Mouse (Mus musculus): Measurements from ENCODE around the gene Olfr360. TPM values are rescaled to one million over a fixed set of nuclear protein-coding genes. Genes with fewer than 3 reads are reported as not detected.
"Not testable (repeated sequence)": the region's sequence is repeated elsewhere in the genome, so short reads cannot be mapped to it uniquely, and the experiment has no call there.

Olfr360 gene
- polyA plus RNA-seq (2015; fragmentation: Nextera tagmentation; extraction: Ambion mirVana): not detected in 2 replicates

DNA sequence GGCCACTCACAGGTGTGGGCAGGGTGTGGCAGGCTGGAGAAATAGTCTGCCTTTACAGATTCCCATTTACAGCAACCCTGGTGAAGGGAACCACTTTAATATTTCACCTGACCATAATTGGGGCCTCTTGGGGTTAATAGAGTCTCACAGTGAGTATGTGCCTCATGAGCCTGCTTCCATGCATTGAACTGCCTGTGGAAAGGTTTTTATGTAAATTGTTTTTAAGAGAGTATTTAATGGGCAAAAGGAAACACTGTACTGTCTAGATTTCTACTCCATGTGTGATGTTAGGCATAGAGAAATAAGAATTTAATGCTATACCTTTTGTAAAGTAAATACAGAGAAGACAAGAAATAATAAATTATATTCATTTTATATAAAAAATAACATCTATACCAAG is at the start of gene Olfr360:
TSS of gene Olfr360 (plus strand) at position 301 of the 400 bp plus-strand sequence.
- H3K4me1 ChIP-seq (replicated peaks): no peaks in the 10 kb centered on the region
- H3K27me3 ChIP-seq: no peaks in the 10 kb centered on the region
- H3K36me3 ChIP-seq: no peaks in the 10 kb centered on the region
- no peak within 1 kb of the TSS for H3K27ac ChIP-seq
- DNase-seq (no peak), ATAC-seq (ENCODE audit: low read depth) (no peak)
- no peak within 1 kb of the TSS for H3K4me2 ChIP-seq
- H3K9ac ChIP-seq: no peak within 1 kb of the TSS
- no peaks in the 10 kb centered on the region for H3K9me3 ChIP-seq (replicated peaks)
- no peak within 1 kb of the TSS for H3K4me3 ChIP-seq (replicated peaks)

DNA sequence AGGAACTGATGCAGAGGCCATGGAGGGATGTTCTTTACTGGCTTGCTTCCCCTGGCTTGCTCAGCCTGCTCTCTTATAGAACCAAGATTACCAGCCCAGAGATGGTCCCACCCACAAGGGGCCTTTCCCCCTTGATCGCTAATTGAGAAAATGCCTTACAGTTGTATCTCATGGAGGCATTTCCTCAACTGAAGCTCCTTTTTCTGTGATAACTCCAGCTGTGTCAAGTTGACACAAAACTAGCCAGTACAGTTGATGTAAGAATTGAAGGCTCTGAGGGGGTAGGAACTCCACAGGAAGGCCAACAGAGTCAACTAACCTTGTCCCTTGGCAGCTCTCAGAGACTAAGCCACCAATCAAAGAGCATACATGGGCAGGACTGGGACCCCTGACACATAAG is 23.6 kb downstream of the Olfr360 start, which contains the start of gene Olfr361:
TSS of gene Olfr361 (minus strand) at position 101 of the 400 bp plus-strand sequence.
- not testable (repeated sequence) for H3K4me2 ChIP-seq; H3K4me3 ChIP-seq (replicated peaks); DNase-seq; H3K36me3 ChIP-seq; H3K27me3 ChIP-seq; H3K9me3 ChIP-seq (replicated peaks); ATAC-seq (ENCODE audit: low read depth); H3K9ac ChIP-seq; H3K27ac ChIP-seq; H3K4me1 ChIP-seq (replicated peaks)
- 63% methylated on average over 1 of the region's 1 CpGs for WGBS (ENCODE audit: insufficient replicate concordance)

DNA sequence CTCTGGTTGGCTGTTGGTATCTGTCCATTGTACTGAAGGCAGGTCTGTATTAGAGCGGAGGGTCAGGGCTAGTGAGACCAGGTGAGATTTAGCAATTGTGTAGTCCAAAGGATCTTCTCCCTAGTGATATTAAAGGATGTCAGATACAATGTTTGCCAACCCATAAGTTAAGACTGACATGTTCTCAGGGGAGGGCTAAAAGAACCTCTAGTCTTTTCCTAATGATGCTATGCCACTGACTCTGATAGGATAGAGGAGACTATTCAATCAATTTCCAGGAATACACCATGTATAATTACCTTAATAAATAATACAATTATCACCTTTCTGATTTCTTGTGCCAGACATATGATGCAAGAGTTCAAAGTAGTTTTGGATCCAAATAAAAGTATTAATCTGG is 52.3 kb downstream of the Olfr360 start, which contains the start of gene Olfr362:
TSS of gene Olfr362 (minus strand) at position 101 of the 400 bp plus-strand sequence.
- WGBS (ENCODE audit: insufficient replicate concordance): 71% methylated on average over 1 of the region's 1 CpGs
- no peak for DNase-seq
- H3K9me3 ChIP-seq (replicated peaks): no peaks in the 10 kb centered on the region
- no peak within 1 kb of the TSS for H3K27ac ChIP-seq
- H3K36me3 ChIP-seq: no peaks in the 10 kb centered on the region
- no peaks in the 10 kb centered on the region for H3K4me1 ChIP-seq (replicated peaks)
- no peak within 1 kb of the TSS for H3K4me3 ChIP-seq (replicated peaks)
- no peaks in the 10 kb centered on the region for H3K27me3 ChIP-seq
- no peak for ATAC-seq (ENCODE audit: low read depth)
- H3K9ac ChIP-seq: no peak within 1 kb of the TSS
- H3K4me2 ChIP-seq: no peak within 1 kb of the TSS

Other genes starting within 250 kb of the Olfr360 start
- gene Olfr3, start 248.7 kb upstream of the Olfr360 start, polyA plus RNA-seq (2015; fragmentation: Nextera tagmentation; extraction: Ambion mirVana): not detected in 2 replicates
- not detected in 2 replicates for gene Olfr350, start 219.4 kb upstream of the Olfr360 start, polyA plus RNA-seq (2015; fragmentation: Nextera tagmentation; extraction: Ambion mirVana)
- gene Olfr351, start 203.1 kb upstream of the Olfr360 start, polyA plus RNA-seq (2015; fragmentation: Nextera tagmentation; extraction: Ambion mirVana): not detected in 2 replicates
- gene Olfr352, start 197.3 kb upstream of the Olfr360 start, polyA plus RNA-seq (2015; fragmentation: Nextera tagmentation; extraction: Ambion mirVana): not detected in 2 replicates
- not detected in 2 replicates for gene Olfr353, start 172.8 kb upstream of the Olfr360 start, polyA plus RNA-seq (2015; fragmentation: Nextera tagmentation; extraction: Ambion mirVana)
- not detected in 2 replicates for gene Olfr354, start 160.1 kb upstream of the Olfr360 start, polyA plus RNA-seq (2015; fragmentation: Nextera tagmentation; extraction: Ambion mirVana)
- gene Olfr355, start 136.8 kb upstream of the Olfr360 start, polyA plus RNA-seq (2015; fragmentation: Nextera tagmentation; extraction: Ambion mirVana): not detected in 2 replicates
- not detected in 2 replicates for gene Olfr356, start 128.6 kb upstream of the Olfr360 start, polyA plus RNA-seq (2015; fragmentation: Nextera tagmentation; extraction: Ambion mirVana)
- gene Olfr357, start 71.9 kb upstream of the Olfr360 start, polyA plus RNA-seq (2015; fragmentation: Nextera tagmentation; extraction: Ambion mirVana): not detected in 2 replicates
- not detected in 2 replicates for gene Olfr358, start 56.4 kb upstream of the Olfr360 start, polyA plus RNA-seq (2015; fragmentation: Nextera tagmentation; extraction: Ambion mirVana)
- gene Olfr361, start 23.5 kb downstream of the Olfr360 start, polyA plus RNA-seq (2015; fragmentation: Nextera tagmentation; extraction: Ambion mirVana): not detected in 2 replicates
- gene Olfr362, start 52.2 kb downstream of the Olfr360 start, polyA plus RNA-seq (2015; fragmentation: Nextera tagmentation; extraction: Ambion mirVana): not detected in 2 replicates
- not detected in 2 replicates for gene Olfr364-ps1, start 73.6 kb downstream of the Olfr360 start, polyA plus RNA-seq (2015; fragmentation: Nextera tagmentation; extraction: Ambion mirVana)
- gene Olfr365, start 122.5 kb downstream of the Olfr360 start, polyA plus RNA-seq (2015; fragmentation: Nextera tagmentation; extraction: Ambion mirVana): not detected in 2 replicates
- gene Olfr366, start 145.8 kb downstream of the Olfr360 start, polyA plus RNA-seq (2015; fragmentation: Nextera tagmentation; extraction: Ambion mirVana): not detected in 2 replicates

Measured in liver, embryonic 13.5 days (tissue).